Mouse (Mus musculus) lung, embryonic 16.5 days (tissue): ENCODE measurements around the gene Cdh3. TPM values are rescaled to one million over a fixed set of nuclear protein-coding genes. Genes with fewer than 3 reads are reported as not detected.

Source experiments
- polyA plus RNA-seq: library from polyadenylated mRNA; unstranded; fragments of >200 nt; fragmentation: Nextera tagmentation; extraction: Ambion mirVana; gene quantifications from 2 replicates; pipeline ENCODE4 v1.2.1, GENCODE M21; 2015

The Cdh3 gene
- polyA plus RNA-seq, 1 experiment from 2014 or later: 20.7 TPM

Other genes with a start within 250 kb of the Cdh3 start
- gene Smpd3, start 172.9 kb upstream of the Cdh3 start, polyA plus RNA-seq: 1.9 and 2.6 TPM in 2 replicates
- gene Zfp90, start 95.6 kb upstream of the Cdh3 start, polyA plus RNA-seq: 16.0 and 17.1 TPM in 2 replicates
- not detected in 2 replicates for gene 6030452D12Rik, start 10.4 kb upstream of the Cdh3 start, polyA plus RNA-seq
- gene Gm10073, start 62.6 kb downstream of the Cdh3 start, polyA plus RNA-seq: 10.5 and 19.9 TPM in 2 replicates
- 157 and 162 TPM in 2 replicates for gene Cdh1, start 92.5 kb downstream of the Cdh3 start, polyA plus RNA-seq
- 10.2 and 10.5 TPM in 2 replicates for gene Tango6, start 172.2 kb downstream of the Cdh3 start, polyA plus RNA-seq